Mouse (Mus musculus): ENCODE results near the gene Kncn.

Kncn gene

DNA sequence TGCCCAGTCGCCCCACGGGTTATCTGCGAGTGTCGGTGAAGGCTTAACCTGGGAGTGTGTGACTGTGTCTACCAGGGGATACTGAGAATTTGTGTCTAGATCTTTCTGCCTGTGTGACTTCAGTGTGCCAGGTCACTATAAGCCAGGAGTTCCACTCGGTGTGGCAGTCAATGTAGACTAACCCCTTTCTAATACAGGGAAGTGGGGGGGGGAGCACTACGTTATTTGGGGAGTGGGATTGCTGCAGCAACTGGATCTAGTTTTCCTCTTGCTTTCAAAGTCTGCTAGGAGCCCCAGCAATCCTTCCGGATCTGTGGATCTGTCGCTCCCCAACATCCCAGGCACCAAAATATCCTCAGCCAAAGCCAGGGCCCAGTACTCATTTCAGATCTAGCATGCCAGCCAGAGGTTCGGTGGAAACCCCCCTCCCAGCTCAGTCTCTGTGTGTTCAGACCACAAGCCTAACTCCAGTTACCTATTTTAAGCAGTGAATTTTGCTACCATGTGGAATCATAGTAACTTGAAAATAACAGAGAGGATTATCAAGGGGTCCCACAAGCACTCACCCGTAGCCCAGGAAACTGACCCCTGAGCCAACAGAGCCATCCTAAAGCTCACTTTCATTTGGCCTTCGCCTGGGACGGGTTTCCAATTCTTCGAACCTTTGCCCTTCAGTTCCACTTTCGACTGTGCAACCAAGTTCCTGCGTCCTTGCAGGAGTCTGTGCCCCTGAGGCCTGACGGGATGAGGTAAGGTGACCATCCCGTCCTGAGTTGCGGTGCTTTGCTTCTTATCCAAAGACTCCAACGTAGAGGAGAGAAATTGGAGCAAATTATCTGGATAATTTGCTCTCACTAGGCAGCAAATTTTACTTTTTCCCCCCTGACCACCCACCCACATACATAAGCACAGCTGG is 53.1 kb downstream of the Kncn start:
- DNase-seq = no peak

DNA sequence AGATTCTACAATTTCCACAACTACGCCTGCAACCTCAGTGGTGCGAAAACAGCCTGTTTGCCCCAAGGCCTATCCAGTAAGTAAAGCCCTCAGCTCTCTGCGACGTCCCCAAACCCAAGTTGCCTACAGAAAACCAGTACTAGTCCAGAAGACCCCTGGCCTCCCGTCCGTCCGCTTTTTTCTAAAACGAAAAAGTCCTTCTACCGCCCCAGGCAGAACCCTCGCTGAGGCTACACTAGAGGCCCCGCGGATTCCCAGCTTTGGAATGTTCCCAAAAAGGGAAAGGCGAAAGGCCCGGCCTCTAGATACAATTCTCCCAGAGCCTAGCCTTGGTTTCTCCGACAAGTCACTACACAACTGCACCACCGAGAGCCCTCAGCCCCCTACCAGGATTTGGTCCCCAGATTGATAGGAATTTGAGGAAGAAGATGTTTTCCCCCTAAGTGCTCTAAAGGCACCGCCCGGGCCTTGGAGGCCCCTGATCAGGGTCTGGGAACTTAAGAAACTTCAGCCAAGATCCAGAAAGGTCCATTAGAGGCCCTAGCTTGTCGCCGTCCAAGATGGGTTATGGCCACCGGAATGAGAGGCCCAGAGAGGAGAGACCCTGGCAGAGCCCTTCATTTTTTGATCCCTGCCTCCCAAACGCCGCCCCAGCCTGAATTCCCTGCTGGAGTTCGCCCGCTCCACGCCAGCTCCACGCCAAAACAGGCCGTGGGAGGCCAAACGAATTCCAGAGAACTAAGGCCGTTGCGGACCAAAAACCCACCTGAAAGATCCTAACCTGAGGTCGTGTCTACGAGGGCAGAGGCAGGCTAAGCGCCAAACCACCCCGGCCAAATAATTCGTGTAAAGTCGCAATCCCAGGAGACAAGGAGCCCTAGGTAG is 54.3 kb downstream of the Kncn start:
- peak; percentile 43 to 69 for DNase-seq
